Mouse (Mus musculus): Measurements from ENCODE around the gene Ptpn9.

The Ptpn9 gene

GRCm38 (mm10) chr9:57014766-57015165 is 20.0 kb downstream of the Ptpn9 start:
- in situ Hi-C loops (cut with MseI, MboI): no loop called here

- in situ Hi-C loops (cut with MseI, MboI): no loop called here
Measured at GRCm38 (mm10) chr9:57017631-57018030, 22.9 kb downstream of the Ptpn9 start.

GRCm38 (mm10) chr9:57031756-57032155 is 37.0 kb downstream of the Ptpn9 start:
- in situ Hi-C loops (cut with MseI, MboI): no loop called here

- in situ Hi-C loops (cut with MseI, MboI): no loop called here
Measured at GRCm38 (mm10) chr9:57056237-57056636, 61.5 kb downstream of the Ptpn9 start.

- in situ Hi-C loops (cut with MseI, MboI): no loop called here
Measured at GRCm38 (mm10) chr9:57064164-57064563, 69.4 kb downstream of the Ptpn9 start.

GRCm38 (mm10) chr9:57068266-57068665 is 73.5 kb downstream of the Ptpn9 start:
- in situ Hi-C loops (cut with MseI, MboI): no loop called here

GRCm38 (mm10) chr9:57070262-57070661 is 75.5 kb downstream of the Ptpn9 start:
- in situ Hi-C loops (cut with MseI, MboI): no loop called here

- in situ Hi-C loops (cut with MseI, MboI): no loop called here
Measured at GRCm38 (mm10) chr9:57070800-57071545, 76.2 kb downstream of the Ptpn9 start.

GRCm38 (mm10) chr9:57071801-57072351 is 77.2 kb downstream of the Ptpn9 start, which contains the start of gene Sin3a:
TSS of gene Sin3a (plus strand) at chr9:57072040.
- in situ Hi-C loops (cut with MseI, MboI): no loop called here

- in situ Hi-C loops (cut with MseI, MboI): no loop called here
Measured at GRCm38 (mm10) chr9:57072526-57072988, 77.8 kb downstream of the Ptpn9 start.

GRCm38 (mm10) chr9:57072989-57073789 is 78.5 kb downstream of the Ptpn9 start:
- in situ Hi-C loops (cut with MseI, MboI): no loop called here

GRCm38 (mm10) chr9:57073790-57074094 is 79.0 kb downstream of the Ptpn9 start:
- in situ Hi-C loops (cut with MseI, MboI): no loop called here

GRCm38 (mm10) chr9:57074171-57074821 is 79.6 kb downstream of the Ptpn9 start:
- in situ Hi-C loops (cut with MseI, MboI): no loop called here

GRCm38 (mm10) chr9:57074822-57075603 is 80.3 kb downstream of the Ptpn9 start:
- in situ Hi-C loops (cut with MseI, MboI): no loop called here

GRCm38 (mm10) chr9:57075681-57076381 is 81.1 kb downstream of the Ptpn9 start:
- in situ Hi-C loops (cut with MseI, MboI): no loop called here

GRCm38 (mm10) chr9:57076701-57077660 is 82.3 kb downstream of the Ptpn9 start:
- in situ Hi-C loops (cut with MseI, MboI): no loop called here

GRCm38 (mm10) chr9:57082236-57082635 is 87.5 kb downstream of the Ptpn9 start:
- in situ Hi-C loops (cut with MseI, MboI): no loop called here
